17 mouse cellular contexts compared by ENCODE assay signal in genomic region chr12:31156154-31156720, GRCm38 (mm10).
A peak's percentile ranks its signal among the peaks of the same experiment; 100 is the strongest.
DNase-seq lines count a peak whose midpoint lies in the region; ATAC-seq and TF ChIP-seq lines count a peak whose summit lies in the region.
"Had no signal": no experiment of that assay in that cellular context is flagged by ENCODE, and none has a peak within 500 bp of the region (broad histone marks: within the 10 kb centered on the region; RNA-seq: fewer than 3 reads in every experiment).

No protein-coding gene starts in this region.

- peak; percentile 13 for DNase-seq in gastrocnemius, postnatal 25 days
- DNase-seq in gastrocnemius, postnatal 4 days (ENCODE audit: low spot score in 2 of 2), result no peak
- peak; percentile 79 for DNase-seq in midbrain, embryonic 11.5 days (ENCODE audit: low spot score, missing footprints)
- DNase-seq in kidney, postnatal 0 days (ENCODE audit: low spot score), result no peak
- no peak for DNase-seq in stomach, postnatal 0 days (ENCODE audit: low spot score)
- DNase-seq in left cerebral cortex, adult 2 months (ENCODE audit: extremely low spot score in 1 of 2, low spot score in 2 of 2), result no peak
- DNase-seq: cerebellum, adult 8-10 months; heart, postnatal 36 days; right cerebral cortex, adult 18-20 months; spleen, adult 18-20 months; thymus, adult 2 months had no signal

- TF ChIP-seq EP300 in stomach, postnatal 0 days (optimal IDR thresholded peaks at IDR 0.05), result no peak

- intact Hi-C loops in left cerebral cortex, adult 2 months (cut with DNase I), result no loop called here

- ATAC-seq in midbrain, embryonic 11.5 days (ENCODE audit: low FRiP score), result no peak
- ATAC-seq in midbrain, embryonic 13.5 days, result no peak
- ATAC-seq in kidney, postnatal 0 days (replicated peaks; ENCODE audit: low FRiP score, low read depth), result peak; percentile 52; the same call in 1 of the 2 replicates
- no peak for ATAC-seq in stomach, postnatal 0 days (ENCODE audit: low FRiP score, low TSS enrichment)
- ATAC-seq in megakaryocyte progenitor cell, adult 5-6 weeks (replicated peaks; ENCODE audit: poor library complexity), result no peak
- ATAC-seq: midbrain, embryonic 15.5 days had no signal

- no peaks in the 10 kb centered on the region for H3K9me3 ChIP-seq in midbrain, embryonic 11.5 days (ENCODE audit: control insufficient read depth, low read length)
- H3K9me3 ChIP-seq in midbrain, embryonic 13.5 days, result no peaks in the 10 kb centered on the region
- no peaks in the 10 kb centered on the region for H3K9me3 ChIP-seq in kidney, postnatal 0 days (replicated peaks; ENCODE audit: low read length)
- no peaks in the 10 kb centered on the region for H3K9me3 ChIP-seq in stomach, postnatal 0 days (ENCODE audit: control insufficient read depth, low read length)
- H3K9me3 ChIP-seq: heart, embryonic 13.5 days; hindbrain, embryonic 15.5 days; lung, embryonic 15.5 days; midbrain, embryonic 15.5 days had no signal

- TF ChIP-seq CTCF in kidney, postnatal 0 days (IDR thresholded peaks at IDR 0.05; ENCODE audit: low read depth), result no peak
- no peak for TF ChIP-seq CTCF in stomach, postnatal 0 days (IDR thresholded peaks at IDR 0.05; ENCODE audit: low read depth)
- no peak for TF ChIP-seq CTCF in left cerebral cortex, adult 2 months (IDR thresholded peaks at IDR 0.05)

- no peaks in the 10 kb centered on the region for H3K36me3 ChIP-seq in midbrain, embryonic 11.5 days (ENCODE audit: control insufficient read depth, insufficient read depth, low read length)
- H3K36me3 ChIP-seq in midbrain, embryonic 13.5 days, result no peaks in the 10 kb centered on the region
- H3K36me3 ChIP-seq in kidney, postnatal 0 days (ENCODE audit: insufficient read depth, low read length), result no peaks in the 10 kb centered on the region
- no peaks in the 10 kb centered on the region for H3K36me3 ChIP-seq in stomach, postnatal 0 days (ENCODE audit: control insufficient read depth, insufficient read depth, low read length)
- H3K36me3 ChIP-seq: heart, embryonic 13.5 days; hindbrain, embryonic 15.5 days; lung, embryonic 15.5 days; midbrain, embryonic 15.5 days had no signal

- no peak overlapping the region for H3K27ac ChIP-seq in midbrain, embryonic 11.5 days (ENCODE audit: low read depth, low read length)
- H3K27ac ChIP-seq in midbrain, embryonic 13.5 days, result no peak overlapping the region
- peak overlapping the region; percentile 37; the same call in 1 of the 2 replicates for H3K27ac ChIP-seq in kidney, postnatal 0 days
- H3K27ac ChIP-seq in stomach, postnatal 0 days (replicated peaks), result 0 out of 2 replicates have a peak overlapping the region, but pooled peaks have one; percentile 53
- H3K27ac ChIP-seq in left cerebral cortex, adult 2 months, result no peak overlapping the region
- H3K27ac ChIP-seq: heart, embryonic 13.5 days; hindbrain, embryonic 15.5 days; midbrain, embryonic 15.5 days had no signal

- H3K4me3 ChIP-seq in midbrain, embryonic 11.5 days (ENCODE audit: low read depth, low read length), result no peak overlapping the region
- H3K4me3 ChIP-seq in midbrain, embryonic 13.5 days (replicated peaks), result no peak overlapping the region
- no peak overlapping the region for H3K4me3 ChIP-seq in kidney, postnatal 0 days (replicated peaks; ENCODE audit: low read depth, low read length)
- H3K4me3 ChIP-seq in stomach, postnatal 0 days (ENCODE audit: low read depth, low read length), result no peak overlapping the region
- H3K4me3 ChIP-seq in left cerebral cortex, adult 2 months, result no peak overlapping the region
- H3K4me3 ChIP-seq: heart, embryonic 13.5 days; hindbrain, embryonic 15.5 days; lung, embryonic 15.5 days; midbrain, embryonic 15.5 days had no signal

- H3K27me3 ChIP-seq in midbrain, embryonic 11.5 days (ENCODE audit: control insufficient read depth, insufficient read depth, low read length), result no peaks in the 10 kb centered on the region
- no peaks in the 10 kb centered on the region for H3K27me3 ChIP-seq in midbrain, embryonic 13.5 days
- no peaks in the 10 kb centered on the region for H3K27me3 ChIP-seq in kidney, postnatal 0 days (ENCODE audit: insufficient read depth, low read length)
- H3K27me3 ChIP-seq in stomach, postnatal 0 days (ENCODE audit: control insufficient read depth, insufficient read depth, low read length), result no peaks in the 10 kb centered on the region
- H3K27me3 ChIP-seq: heart, embryonic 13.5 days; hindbrain, embryonic 15.5 days; lung, embryonic 15.5 days; midbrain, embryonic 15.5 days had no signal

- no peak overlapping the region for H3K9ac ChIP-seq in midbrain, embryonic 11.5 days (ENCODE audit: low read length)
- H3K9ac ChIP-seq in midbrain, embryonic 13.5 days (replicated peaks), result no peak overlapping the region
- no peak overlapping the region for H3K9ac ChIP-seq in kidney, postnatal 0 days (ENCODE audit: low read depth, low read length)
- H3K9ac ChIP-seq in stomach, postnatal 0 days (ENCODE audit: low read length), result no peak overlapping the region
- H3K9ac ChIP-seq: heart, embryonic 13.5 days; hindbrain, embryonic 15.5 days; lung, embryonic 15.5 days; midbrain, embryonic 15.5 days had no signal

- no peak overlapping the region for H3K4me2 ChIP-seq in midbrain, embryonic 11.5 days
- H3K4me2 ChIP-seq in midbrain, embryonic 13.5 days (replicated peaks), result no peak overlapping the region
- no peak overlapping the region for H3K4me2 ChIP-seq in kidney, postnatal 0 days (ENCODE audit: low read length)
- no peak overlapping the region for H3K4me2 ChIP-seq in stomach, postnatal 0 days (replicated peaks; ENCODE audit: low read depth)
- H3K4me2 ChIP-seq: heart, embryonic 13.5 days; hindbrain, embryonic 15.5 days; lung, embryonic 15.5 days; midbrain, embryonic 15.5 days had no signal

- WGBS in midbrain, embryonic 11.5 days, result 79% methylated on average over 13 of the region's 13 CpGs
- WGBS in midbrain, embryonic 13.5 days, result 82% methylated on average over 13 of the region's 13 CpGs
- WGBS in kidney, postnatal 0 days, result 49% methylated on average over 13 of the region's 13 CpGs
- WGBS in stomach, postnatal 0 days, result 66% methylated on average over 13 of the region's 13 CpGs

- no peaks in the 10 kb centered on the region for H3K4me1 ChIP-seq in midbrain, embryonic 11.5 days (ENCODE audit: control insufficient read depth, insufficient read depth, low read length)
- no peaks in the 10 kb centered on the region for H3K4me1 ChIP-seq in midbrain, embryonic 13.5 days (replicated peaks)
- H3K4me1 ChIP-seq in kidney, postnatal 0 days (replicated peaks; ENCODE audit: insufficient read depth, low read length), result peaks cover 3% of the 10 kb centered on the region; the same call in 1 of the 2 replicates
- H3K4me1 ChIP-seq in stomach, postnatal 0 days (replicated peaks; ENCODE audit: control insufficient read depth, insufficient read depth), result no peaks in the 10 kb centered on the region
- H3K4me1 ChIP-seq: heart, embryonic 13.5 days; hindbrain, embryonic 15.5 days; midbrain, embryonic 15.5 days had no signal

Comparison
In these comparisons a context has a peak if more than half of its experiments do, and no peak if none do; other contexts are left out.
1. DNase-seq: peak in gastrocnemius, postnatal 25 days (single experiment) and midbrain, embryonic 11.5 days (single experiment); none in gastrocnemius, postnatal 4 days (0 of 2), kidney, postnatal 0 days (single experiment), stomach, postnatal 0 days (single experiment) and left cerebral cortex, adult 2 months (0 of 2).
2. H3K27ac ChIP-seq: peak in kidney, postnatal 0 days (single experiment) and stomach, postnatal 0 days (single experiment); none in midbrain, embryonic 11.5 days (single experiment), midbrain, embryonic 13.5 days (single experiment) and left cerebral cortex, adult 2 months (single experiment).